Mouse (Mus musculus): ENCODE measurements around the gene Gm8947.
A peak's percentile ranks its signal among the peaks of the same experiment; 100 is the strongest.
"Not testable (repeated sequence)": the region's sequence is repeated elsewhere in the genome, so short reads cannot be mapped to it uniquely, and the experiment has no call there.

Gm8947 gene

GRCm38 (mm10) chr1:151192075-151192474, at the start of gene Gm8947:
Gene Gm8947 (plus strand): TSS chr1:151192376.
- DNase-seq (ENCODE audit: low spot score) = not testable (repeated sequence)

GRCm38 (mm10) chr1:151144471-151145146, 47.6 kb upstream of the Gm8947 start:
- no peak for DNase-seq (ENCODE audit: low spot score)

GRCm38 (mm10) chr1:151147801-151148200, 44.4 kb upstream of the Gm8947 start:
- DNase-seq (ENCODE audit: low spot score) = no peak

- DNase-seq (ENCODE audit: low spot score) = no peak
These were observed 42.0 kb upstream of the Gm8947 start for GRCm38 (mm10) chr1:151150211-151150610.

- no peak for DNase-seq (ENCODE audit: low spot score)
These were observed 41.1 kb upstream of the Gm8947 start for GRCm38 (mm10) chr1:151151089-151151488.

- no peak for DNase-seq (ENCODE audit: low spot score)
These were observed 39.0 kb upstream of the Gm8947 start for GRCm38 (mm10) chr1:151153056-151153652.

GRCm38 (mm10) chr1:151154131-151154530, 38.0 kb upstream of the Gm8947 start:
- DNase-seq (ENCODE audit: low spot score) = not testable (repeated sequence)

- DNase-seq (ENCODE audit: low spot score) = no peak
These were observed 36.0 kb upstream of the Gm8947 start for GRCm38 (mm10) chr1:151156129-151156528.

- no peak for DNase-seq (ENCODE audit: low spot score)
These were observed 35.2 kb upstream of the Gm8947 start for GRCm38 (mm10) chr1:151156777-151157632.

- no peak for DNase-seq (ENCODE audit: low spot score)
These were observed 34.0 kb upstream of the Gm8947 start for GRCm38 (mm10) chr1:151157963-151158856.

- DNase-seq (ENCODE audit: low spot score) = no peak
These were observed 33.2 kb upstream of the Gm8947 start for GRCm38 (mm10) chr1:151158857-151159510.

GRCm38 (mm10) chr1:151166031-151166430, 26.1 kb upstream of the Gm8947 start:
- DNase-seq (ENCODE audit: low spot score) = no peak

- no peak for DNase-seq (ENCODE audit: low spot score)
These were observed 24.7 kb upstream of the Gm8947 start for GRCm38 (mm10) chr1:151167297-151168047.

- DNase-seq (ENCODE audit: low spot score) = no peak
These were observed 23.5 kb upstream of the Gm8947 start for GRCm38 (mm10) chr1:151168637-151169036.

- peak; percentile 44 for DNase-seq (ENCODE audit: low spot score)
These were observed 20.4 kb upstream of the Gm8947 start for GRCm38 (mm10) chr1:151171572-151172461.

GRCm38 (mm10) chr1:151177030-151177936, 14.9 kb upstream of the Gm8947 start:
- DNase-seq (ENCODE audit: low spot score) = no peak

- no peak for DNase-seq (ENCODE audit: low spot score)
These were observed 14.3 kb upstream of the Gm8947 start for GRCm38 (mm10) chr1:151177937-151178271.

GRCm38 (mm10) chr1:151178505-151179083, 13.6 kb upstream of the Gm8947 start:
- DNase-seq (ENCODE audit: low spot score) = no peak
